Mouse (Mus musculus) kidney, adult 2 months (tissue): ENCODE results near the gene Pfdn6. TPM values are rescaled to one million over a fixed set of nuclear protein-coding genes. Genes with fewer than 3 reads are reported as not detected.

ENCODE experiments used
- DNase-seq: peaks from one replicate; pipeline ENCODE4 v3.0.0; 2021
- H3K27ac ChIP-seq: fragments of 200-500 bp; 2 replicates; pipeline ENCODE4 v1.5.1; 2012; ENCODE audit warnings: low read depth, low read length, control low read depth, inconsistent platforms; ENCODE audit not compliant: insufficient read depth
- H3K27me3 ChIP-seq: fragments of 200-500 bp; replicated peaks from 2 replicates; pipeline ENCODE4 v1.6.1; 2012; ENCODE audit warnings: mild to moderate bottlenecking, moderate library complexity, low read length, inconsistent platforms; ENCODE audit not compliant: control insufficient read depth, insufficient read depth
- H3K36me3 ChIP-seq: fragments of 200-500 bp; 2 replicates; pipeline ENCODE4 v1.6.1; 2012; ENCODE audit warnings: mild to moderate bottlenecking, moderate library complexity, low read length, inconsistent platforms; ENCODE audit not compliant: control insufficient read depth, insufficient read depth
- H3K4me1 ChIP-seq: fragments of 200-500 bp; 2 replicates; pipeline ENCODE4 v1.6.1; 2011; ENCODE audit warnings: low read length; ENCODE audit not compliant: control insufficient read depth, insufficient read depth
- H3K4me3 ChIP-seq: fragments of 200-500 bp; 2 replicates; pipeline ENCODE4 v1.5.1; 2011; ENCODE audit warnings: mild to moderate bottlenecking, low read depth, low read length, control low read depth; ENCODE audit not compliant: insufficient read depth
- CTCF ChIP-seq: fragments of 200-500 bp; conservative IDR thresholded peaks from 2 replicates; pipeline ENCODE4 v1.5.1; 2011; ENCODE audit warnings: low read depth, mild to moderate bottlenecking, control low read depth, low read length, moderate library complexity, mixed read lengths; ENCODE audit not compliant: insufficient read depth, insufficient read length
- POLR2A ChIP-seq: fragments of 200-500 bp; IDR thresholded peaks from one replicate; pipeline ENCODE4 v1.6.1; 2011; ENCODE audit warnings: low read depth, low read length, control low read depth
- WGBS: fragments of 180-500 bp; shearing (Covaris S2); methylation state at CpG from one replicate; pipeline ENCODE4 v1.1.7; 2018; 5-methylcytosine and 5-hydroxymethylcytosine counted together
- polyA plus RNA-seq: library from polyadenylated mRNA; depleted of rRNA; stranded (reverse); fragments of >200 nt; gene quantifications from 2 replicates; pipeline ENCODE4 v1.2.3, GENCODE M21; 2012

The Pfdn6 gene
- polyA plus RNA-seq, 1 experiment = 41.1 TPM

DNA sequence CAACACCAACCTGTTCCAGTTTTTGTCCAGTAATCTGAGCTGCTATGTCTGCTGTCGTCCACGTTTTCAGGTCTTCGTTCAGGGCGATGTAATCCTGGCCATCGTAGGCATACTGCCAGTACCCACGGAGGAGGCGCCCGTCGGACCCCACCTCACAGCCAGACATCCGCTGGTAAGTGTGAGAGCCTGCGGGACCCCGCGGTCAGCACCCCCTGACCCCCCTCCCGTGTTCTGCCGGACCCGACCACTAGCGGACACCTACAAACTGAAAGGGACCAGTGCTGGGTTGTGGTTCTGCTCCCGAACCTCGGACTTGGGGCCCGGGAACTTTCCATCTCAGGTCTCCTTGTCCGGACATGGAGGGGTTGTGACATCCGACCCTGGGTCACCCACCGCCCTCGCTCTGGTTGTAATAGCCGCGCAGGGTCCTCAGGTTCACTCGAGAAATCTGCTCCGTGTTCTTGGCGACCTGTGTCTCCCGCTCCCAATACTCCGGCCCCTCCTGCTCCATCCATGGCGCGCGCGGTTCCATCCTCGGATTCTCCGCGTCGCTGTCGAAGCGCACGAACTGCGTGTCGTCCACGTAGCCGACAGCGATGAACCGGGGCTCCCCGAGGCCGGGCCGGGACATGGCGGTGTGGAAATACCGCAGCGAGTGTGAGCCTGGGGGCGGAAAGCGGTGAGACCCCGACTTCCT, 37.9 kb upstream of the Pfdn6 start:
- WGBS = 4% methylated on average over 57 of the region's 57 CpGs
- Histone ChIP-seq H3K27ac (peak overlapping the region; percentile 8; the same call in 1 of the 2 replicates), H3K27me3 (no peaks in the 10 kb centered on the region), H3K36me3 (no peaks in the 10 kb centered on the region), H3K4me3 (peak overlapping the region; percentile 61), H3K4me1 (peaks cover 12% of the 10 kb centered on the region; the same call in 1 of the 2 replicates)
- no peak for DNase-seq
- TF ChIP-seq POLR2A (no peak), CTCF (no peak)

DNA sequence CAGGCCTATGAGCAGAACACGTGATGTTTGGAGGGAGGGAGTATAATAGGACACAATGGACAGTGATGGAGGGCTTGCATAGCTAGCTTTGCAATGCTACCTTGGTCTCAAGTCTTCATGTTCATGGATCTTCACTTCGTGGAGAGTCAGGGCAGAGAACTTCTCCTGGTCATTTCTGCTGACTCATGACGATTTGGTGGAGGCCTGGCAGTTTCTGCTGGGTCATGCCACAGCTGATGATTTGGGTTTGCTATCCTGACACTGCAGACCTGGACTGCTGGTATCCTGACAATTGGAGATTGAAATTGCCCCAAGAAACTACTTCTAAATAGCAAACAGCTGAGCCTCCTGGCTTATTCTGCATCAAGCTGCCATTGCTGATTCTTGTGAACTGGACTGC, 33.4 kb upstream of the Pfdn6 start:
- no peak for TF ChIP-seq CTCF
- no peak for TF ChIP-seq POLR2A
- H3K27me3 ChIP-seq = no peaks in the 10 kb centered on the region
- H3K36me3 ChIP-seq = no peaks in the 10 kb centered on the region
- 66% methylated on average over 3 of the region's 3 CpGs for WGBS
- H3K4me1 ChIP-seq = no peaks in the 10 kb centered on the region; the same call in 1 of the 2 replicates
- no peak overlapping the region for H3K4me3 ChIP-seq
- DNase-seq = no peak
- no peak overlapping the region for H3K27ac ChIP-seq

DNA sequence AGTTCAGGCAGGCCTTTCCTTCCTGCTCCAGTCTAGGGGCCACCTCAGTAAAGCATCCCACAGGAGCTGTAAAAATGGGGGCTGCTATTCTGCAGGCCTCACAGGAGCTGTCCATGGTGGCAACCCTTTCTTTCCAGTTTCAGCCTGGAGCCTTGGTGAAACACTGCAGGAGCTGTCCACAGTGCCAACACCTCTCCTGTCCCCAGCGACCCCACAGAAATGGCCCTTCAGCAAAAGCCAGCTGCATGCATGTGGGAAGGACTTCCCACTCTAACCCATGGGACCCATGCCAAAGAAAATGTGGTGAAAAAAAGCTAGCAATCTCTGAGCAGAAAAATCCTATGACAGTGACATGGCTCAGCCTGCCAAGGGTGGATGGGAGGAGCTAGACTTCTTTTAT, 32.5 kb upstream of the Pfdn6 start:
- WGBS = 7% methylated on average over 1 of the region's 1 CpGs
- no peak for TF ChIP-seq CTCF
- TF ChIP-seq POLR2A = no peak
- H3K4me1 ChIP-seq = no peaks in the 10 kb centered on the region; the same call in 1 of the 2 replicates
- H3K4me3 ChIP-seq = no peak overlapping the region
- no peak for DNase-seq
- no peaks in the 10 kb centered on the region for H3K36me3 ChIP-seq
- H3K27me3 ChIP-seq = no peaks in the 10 kb centered on the region
- H3K27ac ChIP-seq = no peak overlapping the region

DNA sequence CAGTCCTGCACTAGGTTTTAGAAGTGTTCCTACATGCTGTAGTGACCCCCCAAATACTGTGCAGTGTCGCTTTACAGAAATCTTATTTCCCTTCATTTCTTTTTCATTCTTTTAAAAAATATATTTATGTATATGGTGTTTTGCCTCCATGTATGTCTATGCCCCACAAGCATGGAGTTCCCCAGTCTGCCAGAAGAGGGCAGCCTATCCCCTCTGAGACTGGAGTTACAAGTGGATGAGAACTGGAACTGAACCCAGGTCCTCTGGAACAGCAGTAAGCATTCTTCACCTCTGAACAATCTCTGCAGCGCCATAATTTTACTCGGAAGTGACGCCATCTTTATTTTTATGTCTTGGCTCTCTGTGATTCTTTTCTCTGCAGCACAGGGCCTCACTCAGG, 29.3 kb upstream of the Pfdn6 start:
- Histone ChIP-seq H3K4me3 (no peak overlapping the region), H3K27ac (no peak overlapping the region), H3K27me3 (no peaks in the 10 kb centered on the region), H3K36me3 (no peaks in the 10 kb centered on the region), H3K4me1 (no peaks in the 10 kb centered on the region; the same call in 1 of the 2 replicates)
- TF ChIP-seq POLR2A (no peak), CTCF (0 out of 2 replicates have a peak, but pooled peaks have one; percentile 26)
- DNase-seq = no peak
- 77% methylated on average over 4 of the region's 4 CpGs for WGBS

DNA sequence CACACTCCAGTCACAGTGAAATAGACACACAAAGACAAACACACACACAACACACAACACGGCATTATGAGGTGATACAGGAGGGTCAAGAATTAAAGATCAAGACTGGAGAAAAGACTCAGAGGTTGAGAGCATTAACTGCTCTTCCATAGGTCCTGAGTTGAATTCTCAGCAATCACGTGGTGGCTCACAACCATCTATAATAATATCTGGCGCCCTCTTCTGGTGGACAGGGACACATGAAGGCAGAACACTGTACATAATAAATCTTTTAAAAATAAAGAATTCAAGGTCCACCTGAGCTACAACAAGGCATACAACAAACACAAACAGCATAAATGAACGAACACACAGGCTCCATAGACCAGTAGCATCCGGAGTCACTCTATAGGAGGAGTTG, 28.8 kb upstream of the Pfdn6 start:
- DNase-seq = peak; percentile 70

DNA sequence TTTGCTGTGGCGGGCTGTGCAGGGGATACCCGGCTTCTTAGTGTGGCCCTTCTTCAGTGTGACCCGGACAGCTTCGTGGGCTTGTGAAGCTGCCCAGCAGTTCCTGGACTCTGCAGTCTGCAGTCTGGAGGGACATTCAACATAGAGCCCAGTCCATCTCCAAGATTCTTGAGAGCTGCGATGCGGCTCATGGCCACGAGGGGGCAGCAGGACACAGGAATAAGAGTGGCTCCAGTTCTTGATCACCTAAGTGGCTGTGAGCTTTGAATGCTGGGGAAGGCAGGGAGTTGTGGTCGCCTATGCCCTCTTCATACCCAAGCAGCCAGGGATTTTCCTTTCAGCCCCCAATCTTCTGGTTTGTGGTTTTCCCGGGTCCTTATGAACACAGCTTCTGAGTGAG, 28.3 kb upstream of the Pfdn6 start:
- TF ChIP-seq POLR2A (no peak), CTCF (peak; percentile 92)
- Histone ChIP-seq H3K27ac (no peak overlapping the region), H3K27me3 (no peaks in the 10 kb centered on the region), H3K36me3 (no peaks in the 10 kb centered on the region), H3K4me1 (no peaks in the 10 kb centered on the region; the same call in 1 of the 2 replicates), H3K4me3 (no peak overlapping the region)
- WGBS = 2% methylated on average over 9 of the region's 9 CpGs
- peak; percentile 89 for DNase-seq

More for the DNA sequence above, 28.8 kb upstream of the Pfdn6 start:
- TF ChIP-seq CTCF (no peak), POLR2A (no peak)
- Histone ChIP-seq H3K36me3 (no peaks in the 10 kb centered on the region), H3K27me3 (no peaks in the 10 kb centered on the region), H3K4me1 (no peaks in the 10 kb centered on the region; the same call in 1 of the 2 replicates), H3K4me3 (no peak overlapping the region), H3K27ac (no peak overlapping the region)
- WGBS = 29% methylated on average over 5 of the region's 5 CpGs

DNA sequence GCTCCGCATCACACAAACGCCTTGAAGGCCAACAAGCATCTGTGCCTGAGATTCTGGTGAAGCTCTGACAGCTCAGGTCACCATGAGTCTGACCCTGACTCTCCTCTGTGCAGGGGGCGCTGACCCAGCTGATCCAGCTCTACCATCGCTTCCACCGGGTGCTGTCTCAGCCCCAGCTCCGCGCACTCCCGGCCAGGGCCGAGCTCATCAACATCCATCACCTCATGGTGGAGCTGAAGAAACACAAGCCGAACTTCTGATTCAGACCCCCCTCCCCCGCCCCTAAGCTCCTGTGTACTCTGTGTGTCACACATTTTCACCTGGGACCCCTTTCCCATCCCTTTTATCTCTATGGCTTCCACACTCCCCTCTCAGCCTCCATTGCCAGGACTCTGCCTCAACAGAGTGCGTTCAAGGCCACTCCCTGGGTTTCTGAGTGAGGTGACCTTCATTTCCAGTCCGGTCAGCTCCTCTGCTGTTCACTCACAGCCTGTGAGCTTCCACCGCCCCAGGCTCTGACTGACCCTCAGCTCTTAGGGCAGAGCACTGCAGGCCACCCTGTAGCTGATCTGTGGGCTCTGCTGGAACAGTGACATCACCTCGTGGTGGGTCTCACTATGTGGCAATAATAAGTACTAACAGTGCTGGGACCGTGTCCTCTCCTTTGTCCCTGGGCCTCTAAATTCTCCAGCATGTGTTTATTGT, 25.9 kb upstream of the Pfdn6 start:
- WGBS = 85% methylated on average over 16 of the region's 16 CpGs
- no peak for DNase-seq
- TF ChIP-seq CTCF (no peak), POLR2A (no peak)

More for the DNA sequence above, 25.9 kb upstream of the Pfdn6 start:
- Histone ChIP-seq H3K4me3 (no peak overlapping the region), H3K4me1 (no peaks in the 10 kb centered on the region; the same call in 1 of the 2 replicates), H3K27me3 (no peaks in the 10 kb centered on the region), H3K36me3 (no peaks in the 10 kb centered on the region), H3K27ac (no peak overlapping the region)
